Mouse (Mus musculus) C2C12 (cell line): Measurements from ENCODE around the gene Camkmt. TPM values are rescaled to one million over a fixed set of nuclear protein-coding genes. Genes with fewer than 3 reads are reported as not detected.
A peak's percentile ranks its signal among the peaks of the same experiment; 100 is the strongest.

Experiments
- H3K27me3 ChIP-seq: one replicate; pipeline ENCODE4 v1.6.1; 2011; ENCODE audit not compliant: control insufficient read depth, insufficient read depth, insufficient read length
- H3K36me3 ChIP-seq: one replicate; pipeline ENCODE4 v1.6.1; 2011; ENCODE audit not compliant: control insufficient read depth, insufficient read depth
- H3K4me3 ChIP-seq: one replicate; pipeline ENCODE4 v1.5.1; 2011; ENCODE audit warnings: mild to moderate bottlenecking, control low read depth; ENCODE audit not compliant: poor library complexity, insufficient read depth, severe bottlenecking
- H3K79me2 ChIP-seq: one replicate; pipeline ENCODE4 v1.6.1; 2011; ENCODE audit not compliant: control insufficient read depth, insufficient read depth
- H3K79me3 ChIP-seq: one replicate; pipeline ENCODE4 v1.6.1; 2011; ENCODE audit warnings: low read depth, control low read depth
- H3ac ChIP-seq: one replicate; pipeline ENCODE3; 2011; ENCODE audit warnings: low read depth; ENCODE audit not compliant: control insufficient read depth, insufficient read length
- CEBPB ChIP-seq: IDR thresholded peaks from one replicate; pipeline ENCODE4 v1.6.1; 2011; ENCODE audit warnings: low read depth, mild to moderate bottlenecking, control low read depth, moderate library complexity
- CTCF ChIP-seq: IDR thresholded peaks from one replicate; pipeline ENCODE4 v1.5.1; 2011; ENCODE audit not compliant: control insufficient read depth, insufficient read depth, insufficient read length
- FOSL1 ChIP-seq: IDR thresholded peaks from one replicate; pipeline ENCODE4 v1.8.0; 2011; ENCODE audit warnings: mild to moderate bottlenecking, low read length; ENCODE audit not compliant: poor library complexity, insufficient read depth, severe bottlenecking
- MAX ChIP-seq: IDR thresholded peaks from one replicate; pipeline ENCODE4 v1.6.1; 2011; ENCODE audit warnings: mild to moderate bottlenecking, control low read depth
- MYOD1 ChIP-seq: IDR thresholded peaks from one replicate; pipeline ENCODE4 v1.6.1; 2011; ENCODE audit warnings: low read depth; ENCODE audit not compliant: control insufficient read depth, insufficient read length
- MYOG ChIP-seq: IDR thresholded peaks from one replicate; pipeline ENCODE4 v1.6.1; 2011; ENCODE audit not compliant: control insufficient read depth, insufficient read length; ENCODE audit errors: extremely low read depth
- USF1 ChIP-seq: IDR thresholded peaks from one replicate; pipeline ENCODE4 v1.6.1; 2011; ENCODE audit warnings: low read depth, mild to moderate bottlenecking, control low read depth, moderate library complexity
- polyA plus RNA-seq: library from polyadenylated mRNA; unstranded; fragments of >200 nt; fragmentation: generic; extraction: Trizol; gene quantifications from one replicate; pipeline ENCODE4 v1.2.1, GENCODE M21; 2012; ENCODE audit warnings: missing spikeins

Gene Camkmt
- polyA plus RNA-seq, 1 experiment: 1.6 TPM

DNA sequence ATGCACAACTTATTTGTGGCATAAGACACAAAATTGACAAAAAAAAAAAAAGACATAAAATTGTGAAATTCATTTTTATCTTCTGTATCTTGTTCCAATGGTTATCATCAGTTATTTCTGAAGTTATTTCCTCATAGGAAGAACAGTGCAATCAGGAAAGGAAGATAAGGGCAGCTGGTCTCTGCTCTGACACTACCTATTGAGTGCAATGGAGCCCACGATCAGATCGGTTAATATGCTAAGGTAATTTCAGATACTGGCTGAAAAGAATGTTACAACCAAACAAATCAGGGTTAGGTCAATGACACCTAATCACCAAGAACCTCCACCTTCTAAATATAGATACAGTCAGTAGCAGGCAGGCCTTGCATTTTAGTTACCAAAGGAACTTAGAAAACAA, 5.0 kb upstream of the Camkmt start:
- peaks cover 4% of the 10 kb centered on the region for H3K79me3 ChIP-seq

DNA sequence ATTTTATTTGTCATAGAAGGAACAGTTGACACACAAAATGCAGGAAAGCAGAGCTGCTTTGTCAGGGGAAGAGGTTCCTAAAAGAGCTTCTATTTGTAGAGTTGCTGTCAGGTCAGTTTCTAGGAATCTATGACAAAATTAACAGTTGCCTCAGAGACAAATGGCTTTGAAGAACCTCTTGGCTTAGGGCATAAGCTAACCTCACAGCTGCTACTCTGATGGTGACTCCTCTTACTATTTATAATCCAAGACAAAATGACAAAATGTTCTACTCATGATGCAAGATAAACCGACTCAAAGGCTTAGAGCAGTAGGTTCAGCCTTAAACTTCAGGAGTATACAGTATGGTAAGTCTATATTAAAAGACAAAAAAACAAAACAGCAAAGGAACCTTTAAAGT, 3.9 kb upstream of the Camkmt start:
- Histone ChIP-seq H3K27me3 (no peaks in the 10 kb centered on the region), H3K4me3 (no peak overlapping the region)

More for the DNA sequence above, 5.0 kb upstream of the Camkmt start:
- H3K4me3 ChIP-seq: no peak overlapping the region
- peaks cover 9% of the 10 kb centered on the region for H3K79me2 ChIP-seq
- no peaks in the 10 kb centered on the region for H3K27me3 ChIP-seq
- no peak overlapping the region for H3ac ChIP-seq
- TF ChIP-seq MAX: no peak
- no peak for TF ChIP-seq MYOG
- TF ChIP-seq FOSL1: no peak
- TF ChIP-seq USF1: no peak
- no peak for TF ChIP-seq CTCF
- TF ChIP-seq CEBPB: no peak
- no peak for TF ChIP-seq MYOD1
- H3K36me3 ChIP-seq: peaks cover under 1% of the 10 kb centered on the region

DNA sequence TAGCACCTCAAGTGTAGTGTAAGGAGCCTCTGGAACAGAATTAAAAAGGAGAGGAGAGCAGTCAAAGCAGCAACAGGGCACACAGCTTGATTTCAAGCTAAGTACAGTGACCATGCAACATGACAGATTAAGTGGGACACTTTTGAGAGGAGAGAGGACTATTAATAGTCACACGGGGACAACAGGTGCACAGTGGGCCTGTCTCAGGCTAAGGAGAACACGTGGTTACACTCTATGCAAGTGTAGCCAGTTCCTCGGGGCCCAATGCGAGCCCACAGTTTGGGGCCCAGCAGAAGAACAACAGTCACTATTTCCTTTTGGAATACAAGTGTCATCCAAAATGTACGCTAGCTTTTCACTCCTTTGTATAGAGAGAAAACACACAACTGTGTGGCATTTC, 2.8 kb upstream of the Camkmt start:
- Histone ChIP-seq H3K79me3 (peaks cover 4% of the 10 kb centered on the region), H3K36me3 (no peaks in the 10 kb centered on the region), H3K27me3 (no peaks in the 10 kb centered on the region), H3ac (no peak overlapping the region), H3K4me3 (no peak overlapping the region), H3K79me2 (peaks cover 9% of the 10 kb centered on the region)
- TF ChIP-seq USF1 (no peak), MYOG (no peak), FOSL1 (no peak), CTCF (no peak), MAX (no peak), MYOD1 (no peak), CEBPB (no peak)

More for the DNA sequence above, 3.9 kb upstream of the Camkmt start:
- Histone ChIP-seq H3K79me3 (peaks cover 4% of the 10 kb centered on the region), H3K36me3 (no peaks in the 10 kb centered on the region), H3K79me2 (peaks cover 9% of the 10 kb centered on the region), H3ac (no peak overlapping the region)
- TF ChIP-seq CEBPB: no peak
- TF ChIP-seq MAX: no peak
- TF ChIP-seq FOSL1: no peak
- TF ChIP-seq MYOD1: no peak
- no peak for TF ChIP-seq MYOG

DNA sequence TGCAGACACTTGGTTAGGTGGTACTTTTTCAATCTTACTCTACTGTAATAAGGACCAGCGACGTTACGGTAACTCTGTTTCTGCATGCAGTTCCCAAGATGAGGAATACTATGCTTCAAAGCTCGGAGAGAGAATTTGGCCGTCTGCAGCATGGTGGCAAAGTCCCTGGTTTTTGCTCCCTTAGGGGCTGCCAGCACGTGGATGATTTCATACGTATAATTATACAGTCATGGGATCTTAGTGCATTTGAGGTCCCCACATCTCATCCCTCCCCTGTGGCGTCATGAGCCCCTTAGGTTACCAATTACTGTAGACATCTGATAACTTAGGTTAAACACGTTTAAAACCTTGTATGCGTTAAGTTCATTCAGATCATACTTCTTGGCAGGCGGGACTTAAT, 2.0 kb upstream of the Camkmt start:
- Histone ChIP-seq H3K36me3 (no peaks in the 10 kb centered on the region), H3K79me3 (peaks cover 4% of the 10 kb centered on the region), H3K79me2 (peaks cover 9% of the 10 kb centered on the region), H3K4me3 (no peak overlapping the region), H3ac (no peak overlapping the region), H3K27me3 (no peaks in the 10 kb centered on the region)
- TF ChIP-seq CTCF (no peak), MYOD1 (no peak), FOSL1 (no peak), MYOG (no peak), USF1 (no peak), CEBPB (no peak), MAX (no peak)

DNA sequence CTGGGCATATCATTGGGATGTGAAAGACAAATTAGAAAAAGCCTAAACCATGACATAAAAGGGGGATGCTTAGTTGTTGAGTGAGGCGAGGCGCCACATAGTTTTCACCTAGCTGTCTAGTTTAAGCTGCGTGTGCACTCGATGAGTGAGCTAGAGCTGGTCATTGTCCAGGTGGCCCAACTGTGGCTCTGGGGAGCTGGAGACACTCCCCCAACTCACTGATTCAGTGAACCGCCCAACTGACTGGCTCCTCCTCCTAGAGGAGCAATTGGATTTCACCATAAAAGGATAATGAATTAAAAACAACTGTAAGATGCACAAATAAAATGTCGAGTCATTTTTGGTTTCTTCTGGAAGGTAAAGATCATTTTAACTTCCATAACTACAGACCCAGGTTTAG, 1.3 kb upstream of the Camkmt start:
- Histone ChIP-seq H3K27me3 (no peaks in the 10 kb centered on the region), H3K36me3 (no peaks in the 10 kb centered on the region), H3K4me3 (peak overlapping the region; percentile 83), H3ac (no peak overlapping the region), H3K79me3 (peaks cover 4% of the 10 kb centered on the region), H3K79me2 (peaks cover 9% of the 10 kb centered on the region)
- TF ChIP-seq MAX: no peak
- no peak for TF ChIP-seq CTCF
- no peak for TF ChIP-seq CEBPB
- TF ChIP-seq USF1: no peak
- TF ChIP-seq MYOD1: no peak
- no peak for TF ChIP-seq FOSL1
- TF ChIP-seq MYOG: no peak

DNA sequence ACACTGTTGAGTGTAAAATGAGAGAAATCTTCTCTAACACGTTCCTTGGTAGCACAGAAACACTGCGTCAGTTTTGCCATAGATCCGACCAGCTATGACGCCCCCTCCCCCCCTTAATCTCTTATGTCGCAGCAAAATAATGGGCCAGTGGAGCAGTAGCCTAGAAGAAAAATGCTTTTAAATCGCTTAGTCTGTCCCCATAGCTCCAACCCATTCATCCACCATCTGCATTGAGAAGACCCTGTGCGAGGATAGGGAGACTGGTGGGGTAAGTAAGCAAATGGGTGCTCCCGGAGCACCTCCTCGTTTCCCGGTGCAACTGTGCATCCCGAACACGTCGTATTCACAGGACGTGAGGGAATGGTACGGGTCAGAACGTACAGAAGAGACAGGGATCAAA, 731 bp upstream of the Camkmt start:
- Histone ChIP-seq H3K27me3 (no peaks in the 10 kb centered on the region), H3K36me3 (no peaks in the 10 kb centered on the region), H3K79me2 (peaks cover 9% of the 10 kb centered on the region), H3K4me3 (peak overlapping the region; percentile 83), H3ac (peak overlapping the region; percentile 70), H3K79me3 (peaks cover 4% of the 10 kb centered on the region)
- TF ChIP-seq USF1: no peak
- no peak for TF ChIP-seq CTCF
- no peak for TF ChIP-seq FOSL1
- no peak for TF ChIP-seq MYOG
